Mouse (Mus musculus) bone marrow macrophage, adult 2 months (primary cell): ENCODE data around the gene Mas1.

Source experiments
- CTCF ChIP-seq: IDR thresholded peaks from 2 replicates; pipeline ENCODE4 v1.5.1; 2012; ENCODE audit warnings: low read depth, mild to moderate bottlenecking, low read length, moderate library complexity
- POLR2A ChIP-seq: IDR thresholded peaks from 2 replicates; pipeline ENCODE4 v1.6.1; 2012; ENCODE audit warnings: mild to moderate bottlenecking, low read depth, low read length, borderline replicate concordance

DNA sequence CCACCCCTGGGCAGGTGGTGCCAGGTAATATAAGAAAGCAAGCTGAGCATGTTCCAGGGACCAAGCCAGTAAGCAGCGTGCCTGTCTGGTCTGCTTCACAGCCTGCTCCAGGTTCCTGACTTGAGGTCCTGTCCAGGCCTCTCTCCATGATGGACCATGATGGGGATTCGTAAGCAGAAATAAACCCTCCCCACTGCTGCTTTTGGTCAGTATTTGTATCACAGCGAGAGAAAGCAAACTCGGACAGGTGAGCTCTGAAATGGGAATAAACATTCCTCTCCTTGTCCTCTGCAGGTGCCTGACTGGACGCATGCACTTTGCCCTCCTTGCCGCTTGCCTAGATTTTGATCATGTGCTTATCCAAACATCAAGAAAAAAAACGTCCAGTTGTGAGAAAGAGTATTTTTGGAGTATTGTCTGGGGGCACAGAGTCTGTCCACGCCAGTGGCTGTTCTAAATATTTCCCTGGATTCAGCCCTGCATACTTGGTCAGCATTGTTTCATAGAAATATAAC lies 8.9 kb downstream of the Mas1 start:
- no peak for TF ChIP-seq CTCF
- TF ChIP-seq POLR2A = no peak
